Mouse (Mus musculus) right cerebral cortex, postnatal 36 days (tissue): Measurements from ENCODE around the gene 4930568D16Rik.

Experiments
- DNase-seq, 2 experiments: peaks; one replicate each; pipeline ENCODE4 v3.0.0; 2022; ENCODE audit warnings: low spot score in 2 of 2, mixed read lengths in 1 of 2

4930568D16Rik gene

GRCm38 (mm10) chr2:35367629-35368028 is at the start of gene 4930568D16Rik:
Gene 4930568D16Rik (minus strand): TSS chr2:35367729.
- no peak for DNase-seq

GRCm38 (mm10) chr2:35417231-35417630 is 49.7 kb upstream of the 4930568D16Rik start:
- DNase-seq = no peak

- DNase-seq = no peak
Observed at GRCm38 (mm10) chr2:35416473-35416872, 48.9 kb upstream of the 4930568D16Rik start.

- DNase-seq = no peak
Observed at GRCm38 (mm10) chr2:35412810-35413209, 45.3 kb upstream of the 4930568D16Rik start.

GRCm38 (mm10) chr2:35412246-35412645 is 44.7 kb upstream of the 4930568D16Rik start:
- DNase-seq = no peak

- DNase-seq = no peak
Observed at GRCm38 (mm10) chr2:35411640-35412190, 44.2 kb upstream of the 4930568D16Rik start.

- no peak for DNase-seq
Observed at GRCm38 (mm10) chr2:35409466-35409865, 41.9 kb upstream of the 4930568D16Rik start.

GRCm38 (mm10) chr2:35408409-35409110 is 41.0 kb upstream of the 4930568D16Rik start:
- no peak for DNase-seq

GRCm38 (mm10) chr2:35407878-35408277 is 40.3 kb upstream of the 4930568D16Rik start:
- DNase-seq = no peak

- no peak for DNase-seq
Observed at GRCm38 (mm10) chr2:35407266-35407665, 39.7 kb upstream of the 4930568D16Rik start.

- no peak for DNase-seq
Observed at GRCm38 (mm10) chr2:35406611-35407010, 39.1 kb upstream of the 4930568D16Rik start.

GRCm38 (mm10) chr2:35402391-35402790 is 34.9 kb upstream of the 4930568D16Rik start:
- no peak for DNase-seq

GRCm38 (mm10) chr2:35400739-35401138 is 33.2 kb upstream of the 4930568D16Rik start:
- no peak for DNase-seq

GRCm38 (mm10) chr2:35398184-35398828 is 30.8 kb upstream of the 4930568D16Rik start:
- no peak for DNase-seq

GRCm38 (mm10) chr2:35397590-35398173 is 30.2 kb upstream of the 4930568D16Rik start:
- DNase-seq = peak; percentile 40 to 41

- peak in 1 of 2 experiments; percentile 32 for DNase-seq
Observed at GRCm38 (mm10) chr2:35397096-35397495, 29.6 kb upstream of the 4930568D16Rik start, which contains the start of gene 4930402F06Rik. Gene 4930402F06Rik (minus strand): TSS chr2:35397175.

- DNase-seq = no peak
Observed at GRCm38 (mm10) chr2:35385441-35385871, 17.9 kb upstream of the 4930568D16Rik start.

GRCm38 (mm10) chr2:35379306-35379705 is 11.8 kb upstream of the 4930568D16Rik start:
- no peak for DNase-seq

- DNase-seq = no peak
Observed at GRCm38 (mm10) chr2:35377600-35377999, 10.1 kb upstream of the 4930568D16Rik start.

GRCm38 (mm10) chr2:35373003-35373402 is 5.5 kb upstream of the 4930568D16Rik start:
- DNase-seq = no peak

GRCm38 (mm10) chr2:35370686-35371085 is 3.2 kb upstream of the 4930568D16Rik start:
- DNase-seq = no peak

- DNase-seq = no peak
Observed at GRCm38 (mm10) chr2:35349184-35349583, 18.3 kb downstream of the 4930568D16Rik start.
